Mouse (Mus musculus): ENCODE measurements around the gene Gm42715. TPM values are rescaled to one million over a fixed set of nuclear protein-coding genes. Genes with fewer than 3 reads are reported as not detected.

Gene Gm42715
- total RNA-seq, 2 experiments from 2014 or later: 8.4 to 8.5 TPM

GRCm38 (mm10) chr7:127572895-127573471 lies 53.6 kb downstream of the Gm42715 start, which contains the start of gene Phkg2:
Gene Phkg2, plus strand, starts transcription at chr7:127573340.
- intact Hi-C loops (cut with DNase I; ENCODE audit: low total_unique reads): no loop called here

GRCm38 (mm10) chr7:127573503-127574008 lies 54.2 kb downstream of the Gm42715 start:
- intact Hi-C loops (cut with DNase I; ENCODE audit: low total_unique reads): no loop called here
- DNase-seq: peak; percentile 33

More at GRCm38 (mm10) chr7:127572895-127573471, 53.6 kb downstream of the Gm42715 start, which contains the start of gene Phkg2:
- peak; percentile 90 for DNase-seq

DNA sequence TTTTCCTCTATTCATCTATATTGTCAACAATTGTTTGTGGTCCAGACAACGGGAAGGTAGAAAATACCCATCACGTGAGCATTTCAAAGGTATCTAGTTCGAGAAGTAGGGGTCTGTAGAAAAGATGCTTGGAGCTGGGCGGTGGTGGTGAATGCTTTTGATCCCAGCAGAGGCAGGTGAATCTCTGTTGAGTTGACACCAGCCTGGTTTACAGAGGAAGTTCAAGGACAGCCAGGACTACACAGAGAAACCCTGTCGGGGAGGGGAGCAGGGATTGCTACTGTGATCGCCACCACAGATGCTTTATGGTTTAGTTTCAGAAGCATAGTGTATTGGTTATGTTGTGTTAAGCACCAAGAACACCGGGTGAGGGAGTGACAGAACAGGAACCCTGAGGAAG lies 54.7 kb downstream of the Gm42715 start:
- no peak for DNase-seq

DNA sequence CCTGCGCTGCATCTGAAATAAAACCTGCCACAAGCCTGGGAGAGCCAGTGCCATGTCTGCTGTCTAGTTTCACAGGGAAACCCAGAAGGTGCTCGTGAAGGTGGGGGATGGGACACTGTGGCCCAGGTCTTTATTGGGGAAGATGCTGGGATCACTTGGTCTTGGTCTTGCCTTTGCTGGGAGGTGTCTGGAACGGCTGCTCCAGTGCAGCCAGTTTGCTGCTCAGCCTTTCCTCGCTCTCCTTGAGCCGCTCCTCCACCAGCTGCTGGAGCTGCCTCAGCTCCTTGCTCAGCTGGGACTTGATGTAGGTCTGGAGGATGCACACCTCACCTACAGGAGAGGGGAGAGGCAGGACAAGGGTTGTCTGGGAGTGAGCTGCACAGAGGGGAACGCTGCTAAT lies 63.9 kb downstream of the Gm42715 start:
- no peak for DNase-seq

More for the DNA sequence above, 54.7 kb downstream of the Gm42715 start:
- intact Hi-C loops (cut with DNase I; ENCODE audit: low total_unique reads): no loop called here

DNA sequence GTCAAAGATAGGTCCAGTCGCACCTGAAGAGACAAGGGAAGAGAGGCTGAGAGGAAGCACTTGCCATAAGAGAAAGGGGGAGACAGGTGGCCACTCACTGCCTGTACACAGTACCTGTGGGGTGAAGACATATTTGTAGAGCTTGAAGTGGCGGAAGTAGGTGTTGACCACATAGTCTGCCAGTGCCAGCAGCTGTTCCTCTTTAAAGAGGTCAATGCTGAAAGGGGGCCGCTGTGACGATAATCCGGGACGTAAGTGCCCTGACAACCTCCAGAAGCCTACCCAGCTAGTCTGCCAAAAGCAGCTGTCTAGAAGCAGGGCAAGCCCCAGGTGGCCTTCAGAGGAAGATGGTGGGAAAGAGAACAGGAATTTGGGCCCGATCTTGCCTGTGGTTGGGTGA lies 65.6 kb downstream of the Gm42715 start:
- intact Hi-C loops (cut with DNase I; ENCODE audit: low total_unique reads): no loop called here
- DNase-seq: no peak

More for the DNA sequence above, 63.9 kb downstream of the Gm42715 start:
- intact Hi-C loops (cut with DNase I; ENCODE audit: low total_unique reads): no loop called here

GRCm38 (mm10) chr7:127586149-127586548 lies 66.8 kb downstream of the Gm42715 start:
- no peak for DNase-seq
- intact Hi-C loops (cut with DNase I; ENCODE audit: low total_unique reads): no loop called here

GRCm38 (mm10) chr7:127587196-127587595 lies 67.8 kb downstream of the Gm42715 start:
- no peak for DNase-seq
- intact Hi-C loops (cut with DNase I; ENCODE audit: low total_unique reads): no loop called here

DNA sequence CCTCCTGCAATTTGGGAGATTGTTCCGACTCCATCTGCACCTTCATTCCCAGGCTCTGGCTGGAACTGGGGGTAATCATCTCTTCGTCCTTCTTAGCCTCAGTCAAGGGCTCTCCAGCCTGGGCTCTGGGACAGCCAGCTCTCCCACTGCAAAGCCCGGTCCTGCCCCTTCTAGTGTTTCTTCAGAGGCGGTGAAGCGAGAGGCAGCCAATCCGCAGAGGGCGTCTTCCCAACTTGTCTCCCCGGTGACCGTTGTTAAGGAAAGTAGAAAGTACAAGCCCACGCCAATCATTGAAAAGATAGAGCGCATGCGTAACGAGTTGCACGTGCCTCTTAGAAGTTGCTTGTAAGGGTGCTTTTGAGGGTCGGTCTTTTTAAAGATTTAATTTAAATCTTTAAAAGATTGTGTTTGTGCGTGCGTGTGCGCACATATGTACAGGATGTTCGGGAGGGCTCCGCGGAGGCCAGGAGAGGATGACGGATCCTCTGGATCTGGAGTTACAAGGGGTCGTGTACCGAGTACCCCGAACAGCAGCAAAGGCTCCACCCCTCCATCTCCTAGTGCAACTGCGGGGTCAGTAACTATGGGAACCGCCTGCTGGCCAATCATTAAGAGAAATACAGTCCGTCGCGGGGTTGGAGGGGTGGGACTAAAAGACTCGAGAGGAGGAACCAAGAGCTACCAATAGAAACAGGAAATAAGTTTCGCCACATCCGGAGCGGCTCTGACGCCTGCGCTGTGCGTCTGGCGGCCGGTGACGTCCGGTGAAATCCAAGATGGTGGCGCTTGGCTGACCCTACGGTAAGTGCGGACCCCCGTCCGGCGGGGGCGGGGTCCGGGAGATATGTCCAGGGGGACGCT lies 68.9 kb downstream of the Gm42715 start, which contains the start of the genes Ccdc189 and Rnf40:
Ccdc189 (minus strand) TSS at position 585 of the 861 bp plus-strand sequence.
Rnf40 (plus strand) TSS at position 757 of the 861 bp plus-strand sequence.
- intact Hi-C loops (cut with DNase I; ENCODE audit: low total_unique reads): no loop called here
- DNase-seq: peak; percentile 92

- intact Hi-C loops (cut with DNase I; ENCODE audit: low total_unique reads): no loop called here
- DNase-seq: no peak
Measured at GRCm38 (mm10) chr7:127588901-127589300, 69.5 kb downstream of the Gm42715 start.

DNA sequence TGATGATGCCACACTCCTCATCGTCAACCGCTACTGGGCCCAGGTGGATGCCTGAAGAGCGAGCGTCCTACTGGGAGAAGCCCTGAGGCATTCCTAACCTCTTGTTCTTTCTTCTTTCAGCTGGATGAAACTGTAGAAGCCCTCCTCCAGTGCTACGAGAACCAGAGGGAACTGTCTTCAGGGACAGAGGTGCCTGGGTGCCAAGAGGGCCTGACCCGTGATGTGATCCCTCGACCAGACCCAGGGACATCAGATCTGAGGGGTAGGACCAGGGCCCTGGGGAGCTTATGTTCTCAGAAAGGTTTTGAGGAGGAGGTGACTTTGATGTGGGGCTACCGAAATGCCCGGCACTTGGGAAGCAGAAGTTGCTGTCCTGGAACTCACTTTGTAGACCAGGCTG lies 70.3 kb downstream of the Gm42715 start:
- intact Hi-C loops (cut with DNase I; ENCODE audit: low total_unique reads): no loop called here
- DNase-seq: no peak

- intact Hi-C loops (cut with DNase I; ENCODE audit: low total_unique reads): no loop called here
Measured at GRCm38 (mm10) chr7:127591108-127591507, 71.7 kb downstream of the Gm42715 start.

GRCm38 (mm10) chr7:127592575-127592974 lies 73.2 kb downstream of the Gm42715 start:
- intact Hi-C loops (cut with DNase I; ENCODE audit: low total_unique reads): no loop called here
- DNase-seq: no peak

More at GRCm38 (mm10) chr7:127591108-127591507, 71.7 kb downstream of the Gm42715 start:
- DNase-seq: no peak

GRCm38 (mm10) chr7:127596747-127597146 lies 77.4 kb downstream of the Gm42715 start:
- intact Hi-C loops (cut with DNase I; ENCODE audit: low total_unique reads): no loop called here
- no peak for DNase-seq

DNA sequence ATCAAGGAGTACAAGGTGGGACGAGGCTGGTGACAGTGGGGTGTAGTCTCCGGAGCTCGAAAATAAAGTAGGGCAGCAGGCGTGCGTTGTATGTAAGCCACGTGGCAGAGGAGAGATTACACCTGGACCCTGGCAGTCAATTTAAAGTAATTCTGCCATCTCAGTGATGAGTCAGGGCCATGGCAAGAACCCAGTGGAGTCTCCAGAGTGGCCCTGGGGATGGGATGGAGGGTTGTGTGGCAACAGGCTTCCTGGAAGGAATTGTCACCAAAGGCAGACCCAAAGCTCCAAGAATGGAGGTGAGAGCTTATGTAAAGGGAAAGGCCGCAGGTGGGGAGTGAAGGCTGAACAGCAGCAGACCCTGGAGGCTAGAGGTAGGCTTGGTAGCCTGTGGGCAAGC lies 81.2 kb downstream of the Gm42715 start:
- intact Hi-C loops (cut with DNase I; ENCODE audit: low total_unique reads): no loop called here
- DNase-seq: no peak

DNA sequence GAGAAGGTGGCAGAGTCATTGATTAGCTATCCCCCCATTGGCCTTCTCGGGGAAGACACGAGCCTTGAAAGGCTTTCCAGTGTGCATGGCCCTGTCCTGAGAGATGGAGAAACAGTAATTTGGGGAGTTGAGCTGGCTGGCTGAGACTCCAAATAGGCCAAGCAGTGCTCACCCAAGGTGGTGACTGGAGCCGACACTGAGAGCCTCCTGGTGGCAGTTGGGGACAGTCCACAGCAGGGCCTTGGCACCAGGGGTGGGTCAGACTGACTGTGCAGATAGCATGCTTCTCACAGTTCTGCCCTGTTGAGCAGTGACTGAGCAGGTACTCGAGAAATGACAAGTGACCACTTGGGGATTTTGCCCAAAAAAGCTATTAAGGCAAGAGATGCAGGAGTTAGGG lies 82.4 kb downstream of the Gm42715 start:
- DNase-seq: no peak
- intact Hi-C loops (cut with DNase I; ENCODE audit: low total_unique reads): no loop called here

GRCm38 (mm10) chr7:127602903-127603302 lies 83.5 kb downstream of the Gm42715 start:
- intact Hi-C loops (cut with DNase I; ENCODE audit: low total_unique reads): no loop called here
- no peak for DNase-seq

DNA sequence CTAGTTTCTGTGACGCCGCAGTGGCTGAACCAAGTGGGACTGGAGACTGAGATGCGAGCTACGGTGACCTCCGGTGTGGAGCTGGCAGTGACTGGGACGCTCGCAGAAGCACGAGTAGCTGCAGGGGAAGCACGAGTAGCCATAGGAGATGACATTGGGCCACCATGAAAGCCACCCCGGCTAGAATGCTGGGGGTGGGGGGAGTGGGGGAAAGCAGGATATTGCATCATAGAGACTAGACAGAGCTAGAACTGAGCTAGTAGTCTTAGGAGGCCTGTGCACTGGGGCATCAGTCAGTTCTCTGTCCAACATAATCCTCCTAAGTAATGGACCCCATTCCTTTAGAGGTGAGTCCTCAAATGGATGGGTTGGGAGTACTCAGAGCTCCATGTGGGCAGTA lies 84.9 kb downstream of the Gm42715 start:
- no peak for DNase-seq
- intact Hi-C loops (cut with DNase I; ENCODE audit: low total_unique reads): no loop called here

- intact Hi-C loops (cut with DNase I; ENCODE audit: low total_unique reads): loop anchor here (5.0 kb wide), 1 partner anchor 35 kb away; no protein-coding TSS in a partner anchor
- DNase-seq: no peak
Measured at GRCm38 (mm10) chr7:127607150-127607549, 87.8 kb downstream of the Gm42715 start.

DNA sequence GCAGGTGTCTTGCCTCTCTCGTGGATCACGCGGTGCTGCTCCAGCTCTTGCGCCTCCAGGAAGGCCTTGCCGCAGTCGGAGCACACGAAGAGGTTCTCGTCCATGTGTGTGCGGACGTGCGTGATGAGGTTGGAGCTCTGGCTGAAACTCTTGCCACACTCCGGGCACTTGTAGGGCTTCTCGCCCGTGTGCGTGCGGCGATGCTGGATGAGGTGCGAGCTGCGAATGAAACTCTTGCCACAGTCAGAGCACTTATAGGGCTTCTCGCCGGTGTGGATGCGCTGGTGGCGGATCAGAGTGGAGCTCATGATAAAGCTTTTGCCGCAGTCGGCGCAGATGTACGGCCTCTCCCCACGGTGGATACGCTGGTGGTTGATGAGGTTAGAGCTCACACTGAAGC lies 91.6 kb downstream of the Gm42715 start:
- no peak for DNase-seq
- intact Hi-C loops (cut with DNase I; ENCODE audit: low total_unique reads): no loop called here

GRCm38 (mm10) chr7:127611561-127611960 lies 92.2 kb downstream of the Gm42715 start:
- DNase-seq: no peak
- intact Hi-C loops (cut with DNase I; ENCODE audit: low total_unique reads): no loop called here
